Mouse (Mus musculus) CD4-positive, CD25-positive, alpha-beta regulatory T cell, adult 2 months (primary cell): ENCODE data around the gene Gon7.

ENCODE experiments used
- DNase-seq: peaks from one replicate; pipeline ENCODE4 v3.0.0-alpha.2; 2012; ENCODE audit warnings: low read depth, low spot score

Gene Gon7

GRCm38 (mm10) chr12:102706833-102707463, 50.7 kb downstream of the Gon7 start:
- no peak for DNase-seq

GRCm38 (mm10) chr12:102705906-102706640, 51.5 kb downstream of the Gon7 start:
- DNase-seq: no peak

- DNase-seq: peak; percentile 93
Measured at GRCm38 (mm10) chr12:102705216-102705871, 52.3 kb downstream of the Gon7 start.

- peak; percentile 87 for DNase-seq
Measured at GRCm38 (mm10) chr12:102704457-102705198, 53.0 kb downstream of the Gon7 start, which contains the start of gene Itpk1. Gene Itpk1, minus strand, starts transcription at chr12:102704930.

- peak; percentile 58 for DNase-seq
Measured at GRCm38 (mm10) chr12:102703921-102704408, 53.6 kb downstream of the Gon7 start.

- peak; percentile 17 for DNase-seq
Measured at GRCm38 (mm10) chr12:102703441-102703840, 54.2 kb downstream of the Gon7 start.
